Mouse (Mus musculus): ENCODE results near the gene Pter. TPM values are rescaled to one million over a fixed set of nuclear protein-coding genes. Genes with fewer than 3 reads are reported as not detected.

The Pter gene
- total RNA-seq, 1 experiment, result 3.9 TPM

DNA sequence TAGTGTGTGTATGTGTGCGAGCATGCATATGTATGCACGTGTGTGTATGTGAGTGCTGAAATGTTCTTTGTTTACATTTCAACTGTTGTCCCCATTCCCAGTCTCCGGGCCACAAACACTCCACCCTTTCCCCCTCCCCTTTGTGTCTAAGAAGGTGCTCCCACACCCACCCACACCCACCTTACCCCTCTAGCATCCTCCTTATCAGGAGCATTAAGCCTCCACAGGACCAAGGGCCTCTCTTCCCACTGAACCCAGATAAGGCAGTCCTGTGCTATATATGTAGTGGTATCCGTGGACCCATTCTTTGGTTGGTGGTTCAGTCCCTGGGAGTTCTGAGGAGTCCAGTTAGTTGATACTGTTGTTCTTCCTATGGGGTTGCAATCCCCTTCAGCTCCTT is 120.7 kb downstream of the Pter start:
- TF ChIP-seq ZC3H11A (IDR thresholded peaks at IDR 0.05; ENCODE audit: borderline replicate concordance, low read depth, low read length) (no peak), CHD2 (IDR thresholded peaks at IDR 0.05; ENCODE audit: low read depth, low read length) (no peak), ZNF384 (IDR thresholded peaks at IDR 0.05; ENCODE audit: low read depth, low read length) (no peak), MAFK (IDR thresholded peaks at IDR 0.05; ENCODE audit: insufficient read depth, low read depth, low read length) (no peak), HCFC1 (IDR thresholded peaks at IDR 0.05; ENCODE audit: borderline replicate concordance, insufficient read depth, low read length) (no peak)
- H3K4me1 ChIP-seq (ENCODE audit: control insufficient read depth in 2 of 2, insufficient read depth in 2 of 2, low read length in 2 of 2, poor library complexity in 1 of 2), result peaks cover 0 to 5% of the 10 kb centered on the region in 2 experiments; a peak in 1 of 4 replicates
- DNase-seq (ENCODE audit: low read depth, low spot score), result no peak
- H3K27ac ChIP-seq (ENCODE audit: insufficient read depth, low read depth, low read length, poor library complexity, severe bottlenecking), result no peak overlapping the region
- H3K36me3 ChIP-seq (ENCODE audit: control insufficient read depth, insufficient read depth, low read length, poor library complexity, severe bottlenecking), result no peaks in the 10 kb centered on the region
- no peak overlapping the region for H3K9ac ChIP-seq (ENCODE audit: insufficient read depth, low read depth, low read length, poor library complexity, severe bottlenecking)
- H3K9me3 ChIP-seq (ENCODE audit: control insufficient read depth, insufficient read depth, low read depth, low read length), result no peaks in the 10 kb centered on the region
- H3K4me3 ChIP-seq (ENCODE audit: insufficient read depth in 1 of 2, low read depth in 1 of 2, low read length in 2 of 2, poor library complexity in 1 of 2, severe bottlenecking in 1 of 2), result no peak overlapping the region
- in situ Hi-C loops (cut with MboI; ENCODE audit: low sequenced_read_pairs in 2 of 2, unreplicated experiment in 2 of 2), result no loop called here

DNA sequence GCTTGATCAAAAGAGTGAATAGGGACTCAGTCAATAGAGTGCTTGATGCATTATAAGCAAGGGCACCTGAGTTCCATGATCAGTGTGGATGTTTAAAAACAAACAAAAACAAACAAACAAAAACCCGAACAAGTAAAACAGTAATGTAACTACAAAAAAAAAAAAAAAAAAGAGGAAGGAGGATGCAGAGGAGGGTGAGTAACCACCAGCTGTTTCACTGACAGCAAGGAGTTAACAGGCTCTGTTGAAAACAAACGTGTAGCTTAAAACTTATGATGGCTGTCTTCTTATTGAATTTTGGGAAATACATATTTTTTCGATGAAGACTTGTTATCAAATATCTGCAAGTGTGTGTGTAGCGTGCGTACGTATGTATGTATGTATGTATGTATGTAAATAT is 124.8 kb downstream of the Pter start:
- peaks cover 0 to 5% of the 10 kb centered on the region in 2 experiments; a peak in 1 of 4 replicates for H3K4me1 ChIP-seq (ENCODE audit: control insufficient read depth in 2 of 2, insufficient read depth in 2 of 2, low read length in 2 of 2, poor library complexity in 1 of 2)
- H3K9ac ChIP-seq (ENCODE audit: insufficient read depth, low read depth, low read length, poor library complexity, severe bottlenecking), result no peak overlapping the region
- H3K27ac ChIP-seq (ENCODE audit: insufficient read depth, low read depth, low read length, poor library complexity, severe bottlenecking), result no peak overlapping the region
- DNase-seq (ENCODE audit: low read depth, low spot score), result no peak
- no peaks in the 10 kb centered on the region for H3K36me3 ChIP-seq (ENCODE audit: control insufficient read depth, insufficient read depth, low read length, poor library complexity, severe bottlenecking)
- H3K9me3 ChIP-seq (ENCODE audit: control insufficient read depth, insufficient read depth, low read depth, low read length), result no peaks in the 10 kb centered on the region
- no peak for TF ChIP-seq ZC3H11A (IDR thresholded peaks at IDR 0.05; ENCODE audit: borderline replicate concordance, low read depth, low read length)
- no peak for TF ChIP-seq CHD2 (IDR thresholded peaks at IDR 0.05; ENCODE audit: low read depth, low read length)
- no peak for TF ChIP-seq ZNF384 (IDR thresholded peaks at IDR 0.05; ENCODE audit: low read depth, low read length)
- no peak for TF ChIP-seq MAFK (IDR thresholded peaks at IDR 0.05; ENCODE audit: insufficient read depth, low read depth, low read length)
- no peak for TF ChIP-seq HCFC1 (IDR thresholded peaks at IDR 0.05; ENCODE audit: borderline replicate concordance, insufficient read depth, low read length)
- H3K4me3 ChIP-seq (ENCODE audit: insufficient read depth in 1 of 2, low read depth in 1 of 2, low read length in 2 of 2, poor library complexity in 1 of 2, severe bottlenecking in 1 of 2), result no peak overlapping the region
- in situ Hi-C loops (cut with MboI; ENCODE audit: low sequenced_read_pairs in 2 of 2, unreplicated experiment in 2 of 2), result no loop called here

Other genes starting within 250 kb of the Pter start
- 0.16 and 0.36 TPM in 2 replicates for gene C1ql3, start 87.8 kb downstream of the Pter start, total RNA-seq (2012; rRNA removed)